Mouse (Mus musculus): Measurements from ENCODE around the gene Pdhx.

DNA sequence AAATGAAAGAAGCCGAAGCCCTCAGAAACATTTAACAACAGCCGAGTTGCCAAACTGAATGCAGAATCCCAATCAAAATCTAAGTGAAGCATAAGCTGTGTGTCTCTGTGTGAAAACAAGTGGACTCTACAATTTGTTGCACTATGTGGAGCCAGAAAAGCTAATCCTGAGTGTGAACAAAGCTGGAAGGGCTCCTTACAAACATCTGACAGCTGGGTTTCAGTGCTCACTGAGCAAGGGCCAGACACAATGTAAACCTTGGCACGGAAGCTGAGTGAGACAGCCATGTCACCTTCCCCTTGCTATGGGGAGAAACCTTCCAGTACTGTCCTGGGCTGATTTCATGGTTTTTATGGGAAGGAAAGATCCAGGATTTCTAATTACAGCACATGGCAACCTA, 50.6 kb downstream of the Pdhx start:
- TF ChIP-seq CTCF (IDR thresholded peaks at IDR 0.05; ENCODE audit: extremely low read depth, insufficient read length, insufficient replicate concordance, low read depth, low read length) = no peak
- TF ChIP-seq POLR2A (IDR thresholded peaks at IDR 0.05; ENCODE audit: low read depth, low read length) = no peak

Measured in small intestine, adult 2 months (tissue).